Mouse (Mus musculus) thymus, postnatal 25 days (tissue): ENCODE data around the gene Gm10750.
"Not testable (repeated sequence)": the region's sequence is repeated elsewhere in the genome, so short reads cannot be mapped to it uniquely, and the experiment has no call there.

ENCODE experiments used
- DNase-seq: peaks from one replicate; pipeline ENCODE4 v3.0.0; 2022

The Gm10750 gene

DNA sequence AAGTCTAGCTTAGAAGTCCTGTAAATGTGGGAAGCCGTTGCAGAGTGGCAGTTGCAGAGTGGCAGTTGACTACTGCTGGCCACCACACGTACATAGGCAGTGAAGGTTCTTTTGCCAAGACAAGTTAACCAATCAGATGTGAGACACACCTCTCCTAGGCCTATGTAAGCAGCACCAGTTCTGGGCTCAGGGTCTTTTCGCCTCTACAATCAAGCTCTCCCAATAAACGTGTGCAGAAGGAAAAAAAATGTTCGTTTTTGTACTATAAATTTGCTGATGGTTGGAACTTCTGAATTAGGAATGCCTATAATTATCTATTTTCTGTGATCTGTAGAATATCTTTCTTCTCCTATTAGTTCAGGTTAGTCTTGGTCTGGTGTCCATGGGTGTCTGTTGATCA is at the start of gene Gm10750:
Gene Gm10750, minus strand, starts transcription at position 101 of the 400 bp plus-strand sequence.
- not testable (repeated sequence) for DNase-seq

GRCm38 (mm10) chr2:149004826-149005225 is 12.2 kb downstream of the Gm10750 start:
- no peak for DNase-seq

- DNase-seq, result no peak
These were observed 13.9 kb downstream of the Gm10750 start, which contains the start of gene Gm1330 for GRCm38 (mm10) chr2:149003151-149003550. Gene Gm1330 (minus strand): TSS chr2:149003251.

DNA sequence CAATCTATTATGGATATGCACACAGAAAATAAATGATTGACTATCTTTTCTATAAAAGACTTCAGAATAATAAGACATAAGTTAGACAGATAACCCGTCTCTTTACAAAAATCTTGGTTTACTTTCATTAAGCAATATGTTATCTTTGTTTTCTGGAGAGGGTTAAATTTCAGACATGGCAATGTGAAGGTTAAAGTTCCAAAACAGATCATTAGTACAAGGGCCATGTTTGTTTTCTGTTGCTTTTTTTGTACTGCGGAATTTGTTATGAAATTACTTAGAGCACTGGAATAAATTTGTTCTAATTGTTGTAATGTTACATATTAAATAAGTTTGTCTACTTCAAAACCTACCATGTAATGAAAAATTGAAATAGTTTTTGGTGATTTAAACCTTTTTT is 21.9 kb downstream of the Gm10750 start:
- no peak for DNase-seq
